Comparison of ENCODE assay signal across 11 mouse cellular contexts in genomic region chr17:72194976-72195650, GRCm38 (mm10).
A peak's percentile ranks its signal among the peaks of the same experiment; 100 is the strongest.
DNase-seq lines count a peak whose midpoint lies in the region; ATAC-seq and TF ChIP-seq lines count a peak whose summit lies in the region.
"Had no signal": no experiment of that assay in that cellular context is flagged by ENCODE, and none has a peak within 500 bp of the region (broad histone marks: within the 10 kb centered on the region; RNA-seq: fewer than 3 reads in every experiment).

No protein-coding gene starts in this region.

- H3K27ac ChIP-seq in kidney, postnatal 0 days: no peak overlapping the region
- H3K27ac ChIP-seq in forebrain, embryonic 15.5 days (replicated peaks): peak overlapping the region; percentile 62
- H3K27ac ChIP-seq in midbrain, embryonic 13.5 days: no peak overlapping the region; the same call in 1 of the 2 replicates
- H3K27ac ChIP-seq in intestine, embryonic 15.5 days: no peak overlapping the region
- H3K27ac ChIP-seq: embryonic facial prominence, embryonic 12.5 days; gastrocnemius, adult 2 months had no signal

- no peak for TF ChIP-seq CTCF in kidney, postnatal 0 days (IDR thresholded peaks at IDR 0.05; ENCODE audit: low read depth)

- no peak overlapping the region for H3K4me2 ChIP-seq in kidney, postnatal 0 days (ENCODE audit: low read length)
- no peak overlapping the region for H3K4me2 ChIP-seq in forebrain, embryonic 15.5 days (replicated peaks)
- H3K4me2 ChIP-seq in midbrain, embryonic 13.5 days (replicated peaks): no peak overlapping the region
- H3K4me2 ChIP-seq in intestine, embryonic 15.5 days (replicated peaks): no peak overlapping the region
- H3K4me2 ChIP-seq: embryonic facial prominence, embryonic 12.5 days had no signal

- ATAC-seq in kidney, postnatal 0 days (replicated peaks; ENCODE audit: low FRiP score, low read depth): no peak
- ATAC-seq in forebrain, embryonic 15.5 days (replicated peaks): peak; percentile 80
- peak; percentile 44; the same call in 1 of the 2 replicates for ATAC-seq in midbrain, embryonic 13.5 days
- ATAC-seq in intestine, embryonic 15.5 days: no peak
- ATAC-seq: CD4-positive, CD25-positive, alpha-beta regulatory T cell, adult 4 months had no signal

- H3K4me3 ChIP-seq in kidney, postnatal 0 days (replicated peaks; ENCODE audit: low read depth, low read length): no peak overlapping the region
- no peak overlapping the region for H3K4me3 ChIP-seq in forebrain, embryonic 15.5 days
- H3K4me3 ChIP-seq in midbrain, embryonic 13.5 days (replicated peaks): no peak overlapping the region
- no peak overlapping the region for H3K4me3 ChIP-seq in intestine, embryonic 15.5 days (replicated peaks)
- H3K4me3 ChIP-seq: embryonic facial prominence, embryonic 12.5 days; gastrocnemius, adult 2 months had no signal

- H3K27me3 ChIP-seq in kidney, postnatal 0 days (ENCODE audit: insufficient read depth, low read length): no peaks in the 10 kb centered on the region
- no peaks in the 10 kb centered on the region for H3K27me3 ChIP-seq in forebrain, embryonic 15.5 days
- no peaks in the 10 kb centered on the region for H3K27me3 ChIP-seq in midbrain, embryonic 13.5 days
- no peaks in the 10 kb centered on the region for H3K27me3 ChIP-seq in intestine, embryonic 15.5 days (replicated peaks)
- H3K27me3 ChIP-seq: embryonic facial prominence, embryonic 12.5 days had no signal

- no peak overlapping the region for H3K9ac ChIP-seq in kidney, postnatal 0 days (ENCODE audit: low read depth, low read length)
- no peak overlapping the region for H3K9ac ChIP-seq in forebrain, embryonic 15.5 days (replicated peaks)
- H3K9ac ChIP-seq in midbrain, embryonic 13.5 days (replicated peaks): no peak overlapping the region
- H3K9ac ChIP-seq in intestine, embryonic 15.5 days: no peak overlapping the region
- H3K9ac ChIP-seq: embryonic facial prominence, embryonic 12.5 days had no signal

- no peaks in the 10 kb centered on the region for H3K36me3 ChIP-seq in kidney, postnatal 0 days (ENCODE audit: insufficient read depth, low read length)
- no peaks in the 10 kb centered on the region for H3K36me3 ChIP-seq in forebrain, embryonic 15.5 days
- no peaks in the 10 kb centered on the region for H3K36me3 ChIP-seq in midbrain, embryonic 13.5 days
- H3K36me3 ChIP-seq in intestine, embryonic 15.5 days: no peaks in the 10 kb centered on the region
- H3K36me3 ChIP-seq: embryonic facial prominence, embryonic 12.5 days had no signal

- DNase-seq in kidney, postnatal 0 days (ENCODE audit: low spot score): peak; percentile 9
- DNase-seq in kidney, adult 9 months: no peak
- peak; percentile 55 for DNase-seq in brain, embryonic 18.5 days (ENCODE audit: low read depth, low spot score)
- DNase-seq in MN1 (ENCODE audit: low spot score): no peak
- no peak for DNase-seq in spleen, postnatal 14 days (ENCODE audit: low spot score in 2 of 2)
- DNase-seq: gastrocnemius, adult 2 months had no signal

- H3K4me1 ChIP-seq in kidney, postnatal 0 days (replicated peaks; ENCODE audit: insufficient read depth, low read length): no peaks in the 10 kb centered on the region
- H3K4me1 ChIP-seq in forebrain, embryonic 15.5 days: peaks cover 37% of the 10 kb centered on the region
- H3K4me1 ChIP-seq in midbrain, embryonic 13.5 days (replicated peaks): peaks cover 17% of the 10 kb centered on the region
- H3K4me1 ChIP-seq in intestine, embryonic 15.5 days (replicated peaks): no peaks in the 10 kb centered on the region
- H3K4me1 ChIP-seq: embryonic facial prominence, embryonic 12.5 days had no signal

- no peaks in the 10 kb centered on the region for H3K9me3 ChIP-seq in kidney, postnatal 0 days (replicated peaks; ENCODE audit: low read length)
- H3K9me3 ChIP-seq in forebrain, embryonic 15.5 days: no peaks in the 10 kb centered on the region
- no peaks in the 10 kb centered on the region for H3K9me3 ChIP-seq in midbrain, embryonic 13.5 days
- H3K9me3 ChIP-seq in intestine, embryonic 15.5 days: no peaks in the 10 kb centered on the region
- H3K9me3 ChIP-seq: embryonic facial prominence, embryonic 12.5 days had no signal

- WGBS in kidney, postnatal 0 days: 39% methylated on average over 12 of the region's 12 CpGs
- WGBS in forebrain, embryonic 15.5 days: 11% methylated on average over 12 of the region's 12 CpGs
- 23% methylated on average over 12 of the region's 12 CpGs for WGBS in midbrain, embryonic 13.5 days
- 33% methylated on average over 12 of the region's 12 CpGs for WGBS in intestine, embryonic 15.5 days

Comparison
In these comparisons a context has a peak if more than half of its experiments do, and no peak if none do; other contexts are left out.
1. DNase-seq: peak in kidney, postnatal 0 days (single experiment) and brain, embryonic 18.5 days (single experiment); none in kidney, adult 9 months (single experiment), MN1 (single experiment) and spleen, postnatal 14 days (0 of 2).
2. ATAC-seq: peak in forebrain, embryonic 15.5 days (single experiment) and midbrain, embryonic 13.5 days (single experiment); none in kidney, postnatal 0 days (single experiment) and intestine, embryonic 15.5 days (single experiment).